Mouse (Mus musculus) lung, adult 2 months (tissue): ENCODE data around the gene Cnot10.

Experiments
- CTCF ChIP-seq: fragments of 200-500 bp; IDR thresholded peaks from 2 replicates; pipeline ENCODE4 v1.5.1; 2011; ENCODE audit warnings: mild to moderate bottlenecking, low read length, control low read depth; ENCODE audit not compliant: insufficient read depth
- POLR2A ChIP-seq: fragments of 200-500 bp; IDR thresholded peaks from 2 replicates; pipeline ENCODE4 v1.6.1; 2011; ENCODE audit warnings: low read depth, mild to moderate bottlenecking, control low read depth, low read length, borderline replicate concordance; ENCODE audit errors: extremely low read depth

- no peak for TF ChIP-seq POLR2A
- TF ChIP-seq CTCF, result 0 out of 2 replicates have a peak, but pooled peaks have one; percentile 3
These were observed 55.0 kb downstream of the Cnot10 start for GRCm38 (mm10) chr9:114585017-114585345.
